Comparison of ENCODE assay signal across 9 mouse cellular contexts in genomic region chr7:30492765-30493164, GRCm38 (mm10). TPM values are rescaled to one million over a fixed set of nuclear protein-coding genes. Genes with fewer than 3 reads are reported as not detected.
DNase-seq lines count a peak whose midpoint lies in the region; ATAC-seq lines count a peak whose summit lies in the region.
"Had no signal": no experiment of that assay in that cellular context is flagged by ENCODE, and none has a peak within 500 bp of the region (broad histone marks: within the 10 kb centered on the region; RNA-seq: fewer than 3 reads in every experiment).

No protein-coding gene starts in this region.

- H3K27ac ChIP-seq in hindbrain, embryonic 10.5 days, result no peak overlapping the region
- no peak overlapping the region for H3K27ac ChIP-seq in hindbrain, embryonic 16.5 days (ENCODE audit: low read depth, low read length)
- no peak overlapping the region for H3K27ac ChIP-seq in intestine, embryonic 14.5 days (ENCODE audit: low read depth)
- H3K27ac ChIP-seq: embryonic facial prominence, embryonic 15.5 days had no signal

- WGBS in hindbrain, embryonic 10.5 days, result 24% methylated on average over 4 of the region's 4 CpGs
- 19% methylated on average over 4 of the region's 4 CpGs for WGBS in hindbrain, embryonic 16.5 days
- 21% methylated on average over 4 of the region's 4 CpGs for WGBS in intestine, embryonic 14.5 days

- ATAC-seq in hindbrain, embryonic 16.5 days, result no peak
- ATAC-seq in intestine, embryonic 14.5 days (replicated peaks; ENCODE audit: low FRiP score, low TSS enrichment, low read depth), result 0 out of 2 replicates have a peak, but pooled peaks have one; percentile 7

- peaks cover 5% of the 10 kb centered on the region; the same call in 1 of the 2 replicates for H3K27me3 ChIP-seq in hindbrain, embryonic 10.5 days (ENCODE audit: insufficient read depth, poor library complexity, severe bottlenecking)
- H3K27me3 ChIP-seq in hindbrain, embryonic 16.5 days (replicated peaks; ENCODE audit: control insufficient read depth, insufficient read depth, low read length), result no peaks in the 10 kb centered on the region
- H3K27me3 ChIP-seq in intestine, embryonic 14.5 days (replicated peaks; ENCODE audit: control insufficient read depth, insufficient read depth, low read length), result no peaks in the 10 kb centered on the region

- no peak overlapping the region for H3K4me2 ChIP-seq in hindbrain, embryonic 16.5 days (ENCODE audit: low read length)
- H3K4me2 ChIP-seq in intestine, embryonic 14.5 days (ENCODE audit: low read length), result 0 out of 2 replicates have a peak overlapping the region, but pooled peaks have one; percentile 1
- H3K4me2 ChIP-seq: embryonic facial prominence, embryonic 15.5 days had no signal

- DNase-seq in hindbrain, embryonic 10.5 days (ENCODE audit: low spot score), result peak; percentile 81
- DNase-seq in adrenal gland, postnatal 10 days, result peak; percentile 89
- peak; percentile 56 for DNase-seq in embryo, embryonic 9.5 days (ENCODE audit: extremely low spot score)
- DNase-seq in intestine, embryonic 14.5 days (ENCODE audit: low spot score), result peak; percentile 88
- DNase-seq in left cerebral cortex, postnatal 36 days (ENCODE audit: low spot score in 2 of 2), result peak; percentile 57 to 67
- DNase-seq in natural killer cell, adult 2 months (ENCODE audit: low spot score in 2 of 2), result peak; percentile 53 to 76
- DNase-seq in thymus, adult 18-20 months, result peak; percentile 25 to 33

- intact Hi-C loops in left cerebral cortex, postnatal 36 days (cut with DNase I), result loop anchor here (5.0 kb wide), 2 partner anchors 45 to 50 kb away; partner anchors contain the start of gene Arhgap33

- H3K4me3 ChIP-seq in hindbrain, embryonic 10.5 days, result no peak overlapping the region
- H3K4me3 ChIP-seq in hindbrain, embryonic 16.5 days (ENCODE audit: low read length), result no peak overlapping the region
- H3K4me3 ChIP-seq in intestine, embryonic 14.5 days (ENCODE audit: low read depth, low read length), result no peak overlapping the region
- H3K4me3 ChIP-seq: embryonic facial prominence, embryonic 15.5 days had no signal

- H3K36me3 ChIP-seq in hindbrain, embryonic 10.5 days, result no peaks in the 10 kb centered on the region
- no peaks in the 10 kb centered on the region for H3K36me3 ChIP-seq in hindbrain, embryonic 16.5 days (ENCODE audit: control insufficient read depth, insufficient read depth, low read length)
- H3K36me3 ChIP-seq in intestine, embryonic 14.5 days (ENCODE audit: control insufficient read depth, insufficient read depth, low read length), result no peaks in the 10 kb centered on the region
- H3K36me3 ChIP-seq: embryonic facial prominence, embryonic 15.5 days had no signal

- peaks cover 4% of the 10 kb centered on the region; the same call in 1 of the 2 replicates for H3K4me1 ChIP-seq in hindbrain, embryonic 10.5 days (replicated peaks)
- H3K4me1 ChIP-seq in hindbrain, embryonic 16.5 days (ENCODE audit: control insufficient read depth, insufficient read depth, low read depth, low read length), result no peaks in the 10 kb centered on the region
- H3K4me1 ChIP-seq in intestine, embryonic 14.5 days (replicated peaks; ENCODE audit: control insufficient read depth, insufficient read depth, low read length), result no peaks in the 10 kb centered on the region
- H3K4me1 ChIP-seq: embryonic facial prominence, embryonic 15.5 days had no signal

- no peaks in the 10 kb centered on the region for H3K9me3 ChIP-seq in hindbrain, embryonic 10.5 days
- H3K9me3 ChIP-seq in hindbrain, embryonic 16.5 days (ENCODE audit: control insufficient read depth, low read length), result no peaks in the 10 kb centered on the region
- no peaks in the 10 kb centered on the region for H3K9me3 ChIP-seq in intestine, embryonic 14.5 days (ENCODE audit: control insufficient read depth, low read length)
- H3K9me3 ChIP-seq: embryonic facial prominence, embryonic 15.5 days had no signal

- no peak overlapping the region for H3K9ac ChIP-seq in hindbrain, embryonic 16.5 days (ENCODE audit: low read depth, low read length)
- no peak overlapping the region for H3K9ac ChIP-seq in intestine, embryonic 14.5 days (ENCODE audit: low read length)
- H3K9ac ChIP-seq: embryonic facial prominence, embryonic 15.5 days had no signal

RNA-seq across cellular contexts. Expression of gene Prodh2, which starts 0.7 kb away (rescaled TPM):
- polyA plus RNA-seq in hindbrain, embryonic 10.5 days (2016; fragmentation: Nextera tagmentation; extraction: Ambion mirVana), result 0.40 TPM in 1 of 2 replicates, not detected in the other
- polyA plus RNA-seq in hindbrain, embryonic 16.5 days (2015; fragmentation: Nextera tagmentation; extraction: Ambion mirVana), result not detected in 2 replicates
- total RNA-seq in adrenal gland, postnatal 10 days (2021), result 10 to 100 TPM; 26.0 to 56.1 TPM
- polyA plus RNA-seq in intestine, embryonic 14.5 days (2014; fragmentation: Nextera tagmentation; extraction: Ambion mirVana), result 1.3 TPM in 2 replicates
- total RNA-seq in left cerebral cortex, postnatal 36 days (2021), result not detected
- polyA plus RNA-seq: embryonic facial prominence, embryonic 15.5 days had no signal

RNA-seq across cellular contexts. Expression of gene Nphs1, which starts 34.6 kb away (rescaled TPM):
- 1.7 and 4.2 TPM in 2 replicates for polyA plus RNA-seq in hindbrain, embryonic 10.5 days (2016; fragmentation: Nextera tagmentation; extraction: Ambion mirVana)
- polyA plus RNA-seq in hindbrain, embryonic 16.5 days (2015; fragmentation: Nextera tagmentation; extraction: Ambion mirVana), result 0.98 and 1.7 TPM in 2 replicates
- total RNA-seq in adrenal gland, postnatal 10 days (2021), result not detected
- polyA plus RNA-seq in intestine, embryonic 14.5 days (2014; fragmentation: Nextera tagmentation; extraction: Ambion mirVana), result 0.15 and 1.3 TPM in 2 replicates
- total RNA-seq in left cerebral cortex, postnatal 36 days (2021), result under 1 TPM; 0.99 to 1.00 TPM

RNA-seq across cellular contexts. Expression of gene Kirrel2, which starts 35.3 kb away (rescaled TPM):
- 11.8 and 35.0 TPM in 2 replicates for polyA plus RNA-seq in hindbrain, embryonic 10.5 days (2016; fragmentation: Nextera tagmentation; extraction: Ambion mirVana)
- polyA plus RNA-seq in hindbrain, embryonic 16.5 days (2015; fragmentation: Nextera tagmentation; extraction: Ambion mirVana), result 3.0 and 4.2 TPM in 2 replicates
- not detected for total RNA-seq in adrenal gland, postnatal 10 days (2021)
- 0.13 and 2.9 TPM in 2 replicates for polyA plus RNA-seq in intestine, embryonic 14.5 days (2014; fragmentation: Nextera tagmentation; extraction: Ambion mirVana)
- total RNA-seq in left cerebral cortex, postnatal 36 days (2021), result 10 to 100 TPM; 12.9 to 17.8 TPM

RNA-seq across cellular contexts. Expression of gene Arhgap33, which starts 42.1 kb away (rescaled TPM):
- polyA plus RNA-seq in hindbrain, embryonic 10.5 days (2016; fragmentation: Nextera tagmentation; extraction: Ambion mirVana), result 40.1 and 79.4 TPM in 2 replicates
- 94.8 and 134 TPM in 2 replicates for polyA plus RNA-seq in hindbrain, embryonic 16.5 days (2015; fragmentation: Nextera tagmentation; extraction: Ambion mirVana)
- 10 to 100 TPM in 1 of 2 experiments, 1 to 10 TPM in 1; 5.0 to 11.7 TPM for total RNA-seq in adrenal gland, postnatal 10 days (2021)
- 10.7 and 11.9 TPM in 2 replicates for polyA plus RNA-seq in intestine, embryonic 14.5 days (2014; fragmentation: Nextera tagmentation; extraction: Ambion mirVana)
- total RNA-seq in left cerebral cortex, postnatal 36 days (2021), result 100 to 1,000 TPM; 156 to 209 TPM

RNA-seq across cellular contexts. Expression of gene Aplp1, which starts 47.4 kb away (rescaled TPM):
- 69.7 and 184 TPM in 2 replicates for polyA plus RNA-seq in hindbrain, embryonic 10.5 days (2016; fragmentation: Nextera tagmentation; extraction: Ambion mirVana)
- 742 and 752 TPM in 2 replicates for polyA plus RNA-seq in hindbrain, embryonic 16.5 days (2015; fragmentation: Nextera tagmentation; extraction: Ambion mirVana)
- 10 to 100 TPM; 26.1 to 34.3 TPM for total RNA-seq in adrenal gland, postnatal 10 days (2021)
- polyA plus RNA-seq in intestine, embryonic 14.5 days (2014; fragmentation: Nextera tagmentation; extraction: Ambion mirVana), result 37.9 and 43.0 TPM in 2 replicates
- total RNA-seq in left cerebral cortex, postnatal 36 days (2021), result 1,000 to 10,000 TPM; 1,238 to 1,418 TPM

Comparison
In these comparisons a context has a peak if more than half of its experiments do, and no peak if none do; other contexts are left out.
1. DNase-seq: peak in every context shown above with its lines; median percentile 89 in adrenal gland, postnatal 10 days; 88 in intestine, embryonic 14.5 days; 81 in hindbrain, embryonic 10.5 days; 64 in natural killer cell, adult 2 months; 62 in left cerebral cortex, postnatal 36 days; 56 in embryo, embryonic 9.5 days; 29 in thymus, adult 18-20 months.